Mouse (Mus musculus): ENCODE data around the gene Dock10.
"Not testable (repeated sequence)": the region's sequence is repeated elsewhere in the genome, so short reads cannot be mapped to it uniquely, and the experiment has no call there.

Gene Dock10

DNA sequence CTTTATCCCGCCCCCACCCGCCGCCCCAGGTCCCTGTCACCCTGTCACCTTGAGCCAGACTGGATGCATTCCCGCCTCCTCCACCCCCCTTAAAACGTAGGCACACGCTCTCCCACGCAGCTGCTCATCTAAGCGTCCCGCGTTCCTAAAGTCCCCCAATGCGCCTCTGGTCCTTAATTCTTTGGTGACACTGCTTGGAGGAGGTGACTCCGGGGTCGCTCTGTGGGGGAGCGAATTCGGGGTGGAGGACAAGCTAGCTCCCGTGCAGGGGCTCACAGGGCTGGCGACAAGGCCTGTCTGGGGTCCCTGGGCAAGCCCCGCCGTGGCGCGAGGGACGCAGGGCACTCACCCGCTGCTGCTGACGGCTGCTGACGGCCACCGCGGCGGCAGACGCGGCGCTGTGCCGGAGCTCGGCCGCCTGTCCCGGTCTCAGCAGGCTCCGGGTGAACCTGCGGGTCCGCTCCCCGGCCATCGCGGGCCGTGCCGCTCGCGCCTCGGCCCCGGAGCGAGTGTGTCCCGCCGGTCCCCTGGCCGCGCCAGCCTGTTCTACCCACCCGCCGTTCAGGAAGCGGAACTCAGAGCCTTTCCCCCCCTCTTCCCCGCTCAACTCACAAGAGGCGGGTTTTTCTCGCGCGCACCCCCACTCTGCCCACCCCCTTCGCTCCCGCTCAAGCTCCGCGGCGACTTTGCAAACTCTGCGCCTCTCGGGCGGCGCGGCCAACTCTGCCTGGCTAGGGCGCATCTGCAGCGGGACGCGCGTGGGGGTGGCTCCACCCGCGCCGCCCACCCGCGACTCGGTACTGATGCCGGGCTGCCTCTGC, at the start of gene Dock10:
TSS of gene Dock10 (minus strand) at position 551 of the 821 bp plus-strand sequence.
- peak in 1 of 2 experiments; percentile 44 for DNase-seq

- no peak for DNase-seq
Measured at GRCm38 (mm10) chr1:80806835-80807398, 48.6 kb upstream of the Dock10 start.

DNA sequence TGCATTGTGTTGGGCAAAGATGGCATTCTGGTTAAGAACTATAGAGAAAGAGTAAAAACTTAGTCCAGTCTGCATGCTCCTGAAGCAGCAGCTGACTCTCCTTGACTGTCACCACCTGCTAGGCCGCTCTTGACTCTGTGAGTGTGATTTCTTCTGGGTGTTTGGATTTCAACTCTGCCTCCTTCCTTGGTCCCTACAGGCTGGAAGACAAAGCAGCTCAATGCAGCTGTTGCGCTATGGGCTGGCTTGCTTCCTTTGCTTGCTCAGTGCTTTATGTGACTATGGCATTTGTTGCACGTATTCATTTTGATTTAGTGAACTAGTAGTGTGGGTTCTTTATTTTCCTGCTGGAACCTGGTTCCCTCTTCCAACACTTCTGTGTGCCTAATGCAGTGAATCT, 43.7 kb upstream of the Dock10 start:
- DNase-seq, result no peak

GRCm38 (mm10) chr1:80785066-80785779, 26.9 kb upstream of the Dock10 start:
- DNase-seq, result no peak

GRCm38 (mm10) chr1:80784155-80784554, 25.8 kb upstream of the Dock10 start:
- no peak for DNase-seq

DNA sequence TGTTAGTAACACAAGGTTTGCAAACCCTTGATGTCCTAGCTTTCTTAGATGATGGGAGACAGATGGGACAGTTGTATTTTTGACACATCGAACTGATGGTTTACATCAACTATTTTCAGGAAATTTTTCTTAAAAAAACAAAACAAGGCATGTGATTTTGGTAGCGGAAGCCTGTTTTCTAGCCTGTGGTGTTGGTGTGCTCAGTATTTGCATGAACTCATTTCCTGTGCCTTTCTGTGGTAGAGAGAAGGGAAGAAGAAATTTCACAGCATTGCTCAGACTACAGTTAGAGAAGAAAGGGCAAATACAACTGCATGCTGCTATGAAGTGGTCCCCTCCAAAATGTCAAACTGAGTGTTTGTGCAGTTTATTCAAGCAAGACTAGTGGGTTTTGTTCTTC, 7.2 kb upstream of the Dock10 start:
- no peak for DNase-seq

DNA sequence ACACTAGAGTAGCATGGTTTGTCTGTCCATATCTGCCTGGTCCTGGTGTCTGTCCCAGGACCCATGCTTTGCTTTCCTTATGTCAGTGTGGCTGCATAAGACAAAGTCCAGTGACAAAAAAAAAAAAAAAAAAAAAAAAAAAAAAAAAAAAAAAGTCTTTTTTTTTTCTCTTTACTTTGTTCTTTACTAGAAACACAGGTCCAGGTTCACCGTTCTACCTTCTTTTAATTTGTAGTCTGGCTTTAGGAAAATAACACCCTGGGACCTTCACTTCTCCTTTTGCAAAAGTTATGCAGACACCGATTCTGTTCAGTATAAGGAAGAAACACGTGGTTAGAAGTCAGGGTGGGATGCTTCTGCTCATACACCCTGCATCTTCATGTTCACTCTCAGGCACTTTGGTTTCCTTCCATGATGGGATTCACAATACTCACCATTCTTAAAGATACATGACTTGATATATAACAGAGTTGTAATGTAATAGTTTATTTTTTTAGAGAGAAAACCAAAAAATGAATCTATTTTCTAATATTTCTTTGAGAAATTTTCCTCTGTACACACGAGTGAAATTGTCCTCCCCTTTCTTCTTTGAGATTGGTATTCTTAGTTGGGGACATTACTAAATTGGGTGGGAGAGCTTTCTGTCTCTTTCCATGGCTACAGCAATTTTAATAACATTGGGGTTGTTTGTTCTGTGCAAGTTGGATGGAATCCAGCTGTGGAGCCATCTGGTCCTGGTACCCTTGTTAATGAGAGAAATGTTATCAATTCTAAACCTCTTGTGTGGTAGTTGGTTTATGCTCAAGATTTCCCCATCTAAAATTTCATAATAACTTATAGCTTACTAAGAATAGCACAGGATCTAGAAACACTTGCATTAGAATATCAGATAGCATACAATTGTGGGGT, 5.0 kb upstream of the Dock10 start:
- no peak for DNase-seq

- DNase-seq, result no peak
Measured at GRCm38 (mm10) chr1:80758798-80759184, 464 bp upstream of the Dock10 start.

DNA sequence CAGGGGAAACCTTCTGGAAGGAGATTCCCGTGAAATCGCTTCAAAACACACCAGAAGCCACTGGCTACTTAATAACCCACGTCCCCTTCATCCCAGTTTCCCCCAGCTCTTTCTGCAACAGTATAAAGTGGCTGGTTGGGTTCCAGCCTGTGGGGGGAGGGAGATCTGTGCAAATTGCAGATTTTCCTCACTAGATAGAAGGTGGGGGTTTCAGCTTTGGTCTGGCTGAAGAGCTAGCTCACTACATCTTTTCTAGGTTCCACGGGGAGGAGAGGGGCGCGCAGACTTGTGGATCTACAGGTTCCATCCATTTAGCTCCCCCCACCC, 714 bp downstream of the Dock10 start:
- DNase-seq, result no peak

GRCm38 (mm10) chr1:80756824-80757649, 1.3 kb downstream of the Dock10 start:
- peak; percentile 12 to 19 for DNase-seq

- peak in 1 of 2 experiments; percentile 7 for DNase-seq
Measured at GRCm38 (mm10) chr1:80756060-80756439, 2.3 kb downstream of the Dock10 start.

DNA sequence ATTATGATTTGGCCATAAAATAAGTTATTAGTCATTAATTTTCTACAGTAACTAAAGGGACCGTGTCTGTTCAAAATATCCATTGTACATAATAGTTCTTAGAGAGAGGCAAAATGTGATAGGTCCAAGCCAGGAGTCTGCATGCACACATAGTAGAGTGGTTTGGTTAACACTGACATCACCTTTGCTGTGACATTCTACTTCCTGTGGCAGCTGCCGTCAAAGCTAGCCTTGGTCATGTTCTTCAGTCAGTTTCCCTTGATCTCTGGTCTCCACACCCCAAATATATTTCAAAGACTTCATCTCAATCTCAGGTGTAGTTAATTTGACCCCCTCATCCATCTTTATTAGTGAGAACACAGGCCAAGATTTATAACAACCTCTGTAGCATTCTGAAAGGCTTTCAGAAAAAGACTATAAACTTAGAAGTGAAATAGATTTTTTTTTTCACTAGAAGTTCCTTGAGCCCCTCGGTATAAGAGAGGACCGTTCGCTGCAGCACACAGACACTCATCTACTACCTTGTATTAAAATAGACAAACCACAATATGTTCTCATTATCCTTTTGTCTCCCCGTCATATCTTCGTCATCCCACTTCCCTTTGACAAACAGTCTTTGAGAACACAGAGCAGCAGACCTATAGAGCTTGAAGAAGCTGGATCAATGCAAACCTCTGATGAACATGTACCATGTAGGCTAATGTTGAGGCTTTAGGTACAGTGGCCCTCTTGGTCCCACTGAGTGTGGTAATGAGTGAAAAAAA, 2.8 kb downstream of the Dock10 start:
- no peak for DNase-seq

DNA sequence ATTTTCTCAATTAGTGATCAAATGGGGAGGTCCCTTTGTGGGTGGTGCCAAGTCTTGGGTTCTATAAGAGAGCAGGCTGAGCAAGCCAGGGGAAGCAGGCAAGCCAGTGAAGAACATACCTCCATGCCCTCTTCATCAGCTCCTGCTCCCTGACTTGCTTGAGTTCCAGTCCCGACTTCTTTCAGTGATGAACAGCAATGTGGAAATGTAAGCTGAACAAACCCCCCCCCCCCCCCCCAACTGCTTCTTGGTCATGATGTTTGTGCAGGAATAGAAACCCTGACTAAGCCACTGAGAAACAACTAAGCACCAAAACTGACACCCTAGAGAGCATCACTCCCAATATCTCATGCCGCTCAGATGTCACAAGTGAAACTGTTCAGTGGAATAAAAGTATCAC, 9.2 kb downstream of the Dock10 start:
- not testable (repeated sequence) for DNase-seq

GRCm38 (mm10) chr1:80746691-80747463, 11.4 kb downstream of the Dock10 start:
- no peak for DNase-seq

DNA sequence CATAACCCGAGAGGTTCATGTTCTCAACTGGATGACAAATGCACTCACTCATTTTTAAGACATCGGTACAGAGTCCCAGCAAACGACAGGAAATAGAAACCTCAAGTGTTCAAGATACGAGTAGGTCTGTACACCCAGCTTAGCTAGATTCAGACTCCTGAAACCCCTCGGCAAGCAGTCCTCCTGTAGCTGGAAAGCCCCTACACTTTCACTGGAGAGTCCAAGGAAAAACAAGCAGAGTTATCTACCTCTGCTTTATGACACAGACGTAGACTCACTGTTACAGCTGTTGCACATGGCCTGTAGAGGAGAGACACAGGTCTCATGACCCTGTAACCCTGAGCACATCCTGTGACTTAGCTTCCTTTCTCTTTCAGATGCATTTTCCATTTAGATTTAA, 12.1 kb downstream of the Dock10 start:
- DNase-seq, result no peak

DNA sequence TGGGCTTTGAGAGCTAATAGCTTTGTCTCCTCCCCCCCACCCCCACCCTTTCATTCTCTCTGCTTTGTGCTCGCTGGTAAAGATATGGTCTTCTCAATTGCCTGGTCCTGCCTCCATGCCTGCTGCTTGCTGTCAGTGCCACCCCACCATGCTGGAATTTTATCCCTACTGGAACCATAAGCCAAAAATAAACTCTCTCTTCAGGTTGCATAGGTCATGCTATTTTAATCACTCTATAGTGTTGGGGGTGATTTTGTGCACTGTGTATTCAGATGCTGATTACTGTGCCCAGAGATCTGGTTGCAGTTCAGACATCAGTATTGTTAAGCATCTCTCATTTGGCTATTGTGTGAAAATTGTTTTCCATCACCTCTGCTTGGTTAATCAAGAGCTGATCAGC, 18.9 kb downstream of the Dock10 start:
- DNase-seq, result no peak

DNA sequence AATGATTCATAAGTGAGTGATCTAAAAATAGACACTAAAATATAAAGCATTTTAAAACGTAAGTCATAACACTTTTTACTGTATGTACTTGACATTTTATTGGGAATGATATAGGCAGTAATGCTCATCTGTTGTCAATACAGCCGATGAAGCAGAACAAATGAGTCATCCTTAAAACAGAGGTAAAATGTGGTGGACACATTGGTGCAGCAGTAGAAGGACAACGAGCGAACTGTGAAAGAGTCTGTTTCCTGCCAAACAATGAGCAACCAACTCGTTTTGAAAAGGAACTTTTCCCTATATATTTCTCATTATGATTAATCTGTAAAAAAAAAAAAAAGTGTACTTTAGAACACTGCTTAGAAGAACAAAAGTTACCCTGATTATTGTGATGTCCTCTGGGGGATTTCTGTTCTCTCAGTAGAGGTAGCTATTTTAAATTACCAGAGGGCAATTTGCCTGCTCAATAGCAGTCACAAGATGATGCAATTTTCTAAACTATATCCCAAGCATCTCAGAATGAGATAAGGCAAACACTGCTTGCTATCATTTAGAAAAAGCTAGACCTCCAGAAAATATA, 20.4 kb downstream of the Dock10 start:
- DNase-seq, result no peak

- no peak for DNase-seq
Measured at GRCm38 (mm10) chr1:80730582-80730981, 27.7 kb downstream of the Dock10 start.

- DNase-seq, result no peak
Measured at GRCm38 (mm10) chr1:80730174-80730573, 28.2 kb downstream of the Dock10 start.

DNA sequence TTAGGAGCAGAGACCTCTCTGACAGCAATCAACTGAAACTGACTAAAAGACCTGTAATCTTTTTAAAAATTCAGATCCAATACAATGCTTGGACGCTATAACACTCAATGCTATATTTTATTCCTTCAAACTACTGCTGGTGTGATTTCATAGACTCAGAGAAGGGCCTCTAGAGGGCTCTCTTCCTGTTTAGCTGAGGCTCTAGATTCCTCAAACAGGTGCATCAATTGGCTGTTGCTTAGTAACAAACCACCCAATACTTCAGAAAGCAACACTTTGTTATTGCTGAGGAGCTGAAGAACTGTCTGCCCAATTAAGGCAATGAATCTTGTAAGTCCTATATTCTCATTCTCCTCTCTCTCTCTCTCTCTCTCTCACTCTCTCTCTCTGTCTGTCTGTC, 30.1 kb downstream of the Dock10 start:
- DNase-seq, result no peak
